Mouse (Mus musculus) embryonic facial prominence, embryonic 11.5 days (tissue): ENCODE results near the gene Sf3a3. TPM values are rescaled to one million over a fixed set of nuclear protein-coding genes. Genes with fewer than 3 reads are reported as not detected.

Experiments used
- ATAC-seq: fragments of 200-750 bp; cut with Nextera tagmentation; replicated peaks from 2 replicates; pipeline ENCODE4 v1.8.0; 2017; ENCODE audit warnings: low read depth; ENCODE audit not compliant: insufficient number of reproducible peaks, low FRiP score, low TSS enrichment
- DNase-seq: peaks from one replicate; pipeline ENCODE4 v3.0.0-alpha.2; 2015; ENCODE audit warnings: low spot score
- H3K27ac ChIP-seq: fragments of 300-500 bp; sonication (generic); replicated peaks from 2 replicates; pipeline ENCODE4 v1.5.1; 2014; ENCODE audit warnings: mild to moderate bottlenecking, low read depth, low read length, control low read depth
- H3K27me3 ChIP-seq: fragments of 300-500 bp; sonication (generic); 2 replicates; pipeline ENCODE4 v1.6.1; 2014; ENCODE audit warnings: mild to moderate bottlenecking, low read length, moderate library complexity, mixed read lengths; ENCODE audit not compliant: control insufficient read depth, insufficient read depth
- H3K36me3 ChIP-seq: fragments of 300-500 bp; sonication (generic); replicated peaks from 2 replicates; pipeline ENCODE4 v1.6.1; 2014; ENCODE audit warnings: low read depth, mild to moderate bottlenecking, low read length, moderate library complexity, mixed read lengths; ENCODE audit not compliant: control insufficient read depth, insufficient read depth
- H3K4me1 ChIP-seq: fragments of 300-500 bp; sonication (generic); 2 replicates; pipeline ENCODE4 v1.6.1; 2014; ENCODE audit warnings: low read length, mixed read lengths; ENCODE audit not compliant: control insufficient read depth, insufficient read depth
- H3K4me2 ChIP-seq: fragments of 300-500 bp; sonication (generic); 2 replicates; pipeline ENCODE4 v1.6.1; 2014; ENCODE audit warnings: low read depth, mild to moderate bottlenecking, control low read depth, low read length, moderate library complexity
- H3K4me3 ChIP-seq: fragments of 300-500 bp; sonication (generic); 2 replicates; pipeline ENCODE4 v1.5.1; 2014; ENCODE audit warnings: low read depth, low read length, control low read depth
- H3K9ac ChIP-seq: fragments of 300-500 bp; sonication (generic); replicated peaks from 2 replicates; pipeline ENCODE4 v1.6.1; 2014; ENCODE audit warnings: mild to moderate bottlenecking, control low read depth, low read length
- H3K9me3 ChIP-seq: fragments of 300-500 bp; sonication (generic); replicated peaks from 2 replicates; pipeline ENCODE4 v1.6.1; 2016; ENCODE audit warnings: mild to moderate bottlenecking, low read length, inconsistent platforms, mixed read lengths; ENCODE audit not compliant: control insufficient read depth
- WGBS: fragments of 180-500 bp; shearing (Covaris S2); extraction: QIAGEN DNeasy Blood & Tissue Kit; methylation state at CpG from one replicate; pipeline ENCODE4 v1.1.7; 2014; 5-methylcytosine and 5-hydroxymethylcytosine counted together
- polyA plus RNA-seq: library from polyadenylated mRNA; unstranded; fragments of >200 nt; fragmentation: Nextera tagmentation; extraction: Ambion mirVana; gene quantifications from 2 replicates; pipeline ENCODE4 v1.2.1, GENCODE M21; 2014

Gene Sf3a3
- polyA plus RNA-seq, 1 experiment from 2014 or later = 236 TPM

DNA sequence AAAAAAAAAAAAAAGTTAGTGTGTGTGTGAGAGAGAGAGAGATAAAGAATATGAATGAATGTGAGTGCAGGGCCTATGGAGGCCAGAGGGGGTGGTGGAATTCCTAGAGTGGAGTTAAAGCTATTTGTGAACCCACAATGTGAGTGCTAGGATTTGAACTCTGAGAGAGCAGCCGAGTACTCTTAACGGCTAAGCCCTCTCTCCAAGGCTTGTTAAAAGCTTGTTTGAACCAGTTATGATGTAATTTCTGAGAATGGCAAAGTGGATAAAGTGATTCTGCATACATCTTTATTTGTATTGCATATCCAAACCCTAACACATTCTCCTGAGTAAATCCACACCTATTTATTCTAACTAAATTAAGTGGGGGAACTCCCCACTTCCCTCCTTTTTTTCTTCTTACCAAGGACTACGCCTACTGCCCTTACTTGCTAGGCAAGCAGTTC, 22.1 kb upstream of the Sf3a3 start:
- H3K9ac ChIP-seq = peak overlapping the region; percentile 65
- DNase-seq = no peak
- 81% methylated on average over 3 of the region's 3 CpGs for WGBS
- H3K27ac ChIP-seq = no peak overlapping the region
- H3K36me3 ChIP-seq = no peaks in the 10 kb centered on the region
- H3K4me1 ChIP-seq = peaks cover 3% of the 10 kb centered on the region
- H3K4me3 ChIP-seq = peak overlapping the region; percentile 63
- ATAC-seq = no peak
- H3K27me3 ChIP-seq = peaks cover 3% of the 10 kb centered on the region; the same call in 1 of the 2 replicates
- peak overlapping the region; percentile 56 for H3K4me2 ChIP-seq
- no peaks in the 10 kb centered on the region for H3K9me3 ChIP-seq

DNA sequence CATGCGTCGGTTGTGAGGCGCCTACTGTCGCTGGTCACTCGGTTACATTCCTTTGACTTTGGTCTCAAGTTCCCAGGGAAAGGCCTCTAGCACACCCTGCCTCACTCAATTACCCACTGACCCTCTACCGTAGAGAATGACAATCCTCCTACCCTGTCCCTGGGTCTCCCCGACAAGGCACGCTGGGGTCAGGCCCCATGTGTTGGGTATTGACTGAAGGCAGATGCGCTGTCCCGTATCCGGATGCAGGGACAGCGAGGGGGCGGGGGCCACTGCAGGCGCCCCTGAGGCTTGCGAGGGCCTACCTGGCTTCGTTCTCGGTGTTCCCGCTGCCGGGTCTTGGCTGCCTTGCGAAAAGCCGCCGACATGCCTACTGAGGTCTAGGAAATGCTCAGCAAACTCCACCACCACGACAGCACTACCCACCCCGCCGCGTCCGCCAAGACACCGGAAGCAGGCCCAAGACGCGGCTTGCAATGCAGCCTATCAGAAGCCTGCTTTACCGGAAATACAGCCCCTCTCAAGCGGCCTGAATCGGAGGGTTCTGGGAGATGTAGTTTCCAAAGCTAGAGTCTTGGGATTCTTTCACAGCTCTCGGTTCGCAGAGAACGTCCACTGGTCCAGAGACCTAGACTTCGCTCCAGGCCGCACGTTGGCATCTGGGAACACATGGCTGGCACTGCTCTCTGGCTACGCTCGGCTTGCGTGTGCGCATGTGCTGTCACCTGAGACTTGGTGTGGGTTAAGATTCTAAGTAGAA, 21.3 kb upstream of the Sf3a3 start, which contains the start of gene Utp11:
Utp11 (minus strand) TSS at position 466 of the 760 bp plus-strand sequence.
- DNase-seq (peak; percentile 96), ATAC-seq (peak; percentile 92)
- H3K4me2 ChIP-seq = peak within 1 kb of the TSS; percentile 56
- H3K9ac ChIP-seq = peak within 1 kb of the TSS; percentile 65
- WGBS = under 1% methylated on average over 43 of the region's 43 CpGs
- H3K27ac ChIP-seq = peak within 1 kb of the TSS; percentile 2; the same call in 1 of the 2 replicates
- H3K4me1 ChIP-seq = peaks cover 3% of the 10 kb centered on the region
- H3K4me3 ChIP-seq = peak within 1 kb of the TSS; percentile 63
- no peaks in the 10 kb centered on the region for H3K36me3 ChIP-seq
- H3K27me3 ChIP-seq = peaks cover 3% of the 10 kb centered on the region; the same call in 1 of the 2 replicates
- no peaks in the 10 kb centered on the region for H3K9me3 ChIP-seq

GRCm38 (mm10) chr4:124694572-124694971, 20.0 kb upstream of the Sf3a3 start:
- peaks cover 3% of the 10 kb centered on the region; the same call in 1 of the 2 replicates for H3K27me3 ChIP-seq
- no peak for ATAC-seq
- no peak for DNase-seq
- H3K27ac ChIP-seq = no peak overlapping the region
- no peak overlapping the region for H3K9ac ChIP-seq
- no peaks in the 10 kb centered on the region for H3K9me3 ChIP-seq
- peaks cover 3% of the 10 kb centered on the region for H3K4me1 ChIP-seq
- no peak overlapping the region for H3K4me3 ChIP-seq
- no peak overlapping the region for H3K4me2 ChIP-seq
- 89% methylated on average over 2 of the region's 2 CpGs for WGBS
- no peaks in the 10 kb centered on the region for H3K36me3 ChIP-seq

DNA sequence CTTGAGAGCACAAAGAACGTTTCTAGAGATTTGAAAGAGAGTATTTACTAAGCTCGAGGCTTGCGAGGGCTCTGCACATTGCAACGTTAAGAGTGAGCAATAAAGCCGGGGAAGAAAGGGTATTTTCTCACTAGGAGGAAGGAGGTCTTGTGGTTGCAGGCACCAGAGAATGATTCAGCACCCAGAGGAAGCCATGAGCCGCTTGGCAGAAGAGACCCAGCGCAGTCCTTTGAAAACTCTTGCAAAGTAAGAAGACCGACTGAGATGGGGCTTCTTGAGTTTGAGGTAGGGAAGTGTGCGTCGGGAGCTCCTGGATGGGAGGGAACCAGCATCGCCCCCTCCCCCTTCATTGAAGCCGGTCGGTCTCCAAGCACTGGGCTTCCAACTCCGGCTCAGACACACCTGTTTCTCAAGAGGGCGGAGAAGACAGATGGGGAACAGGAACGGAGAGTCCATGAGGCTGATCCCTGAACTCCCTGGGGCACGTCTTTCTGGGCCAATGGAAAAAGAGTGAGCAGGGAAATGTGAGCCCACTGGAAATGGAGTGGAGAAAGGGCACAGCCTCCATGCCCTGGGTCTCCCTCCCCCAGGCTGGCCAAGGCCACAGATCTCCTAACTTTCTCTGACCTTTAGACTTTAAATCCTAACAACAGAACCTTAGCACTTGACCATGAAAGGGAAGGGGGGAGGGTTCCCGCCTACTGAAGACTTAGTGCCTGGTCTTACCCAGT, 18.6 kb upstream of the Sf3a3 start:
- H3K4me1 ChIP-seq = peaks cover 3% of the 10 kb centered on the region
- H3K4me2 ChIP-seq = no peak overlapping the region
- DNase-seq (no peak), ATAC-seq (no peak)
- H3K9me3 ChIP-seq = no peaks in the 10 kb centered on the region
- H3K9ac ChIP-seq = peak overlapping the region; percentile 3; the same call in 1 of the 2 replicates
- H3K27me3 ChIP-seq = peaks cover 3% of the 10 kb centered on the region; the same call in 1 of the 2 replicates
- H3K27ac ChIP-seq = no peak overlapping the region
- WGBS = 14% methylated on average over 18 of the region's 18 CpGs
- H3K36me3 ChIP-seq = no peaks in the 10 kb centered on the region
- H3K4me3 ChIP-seq = no peak overlapping the region

DNA sequence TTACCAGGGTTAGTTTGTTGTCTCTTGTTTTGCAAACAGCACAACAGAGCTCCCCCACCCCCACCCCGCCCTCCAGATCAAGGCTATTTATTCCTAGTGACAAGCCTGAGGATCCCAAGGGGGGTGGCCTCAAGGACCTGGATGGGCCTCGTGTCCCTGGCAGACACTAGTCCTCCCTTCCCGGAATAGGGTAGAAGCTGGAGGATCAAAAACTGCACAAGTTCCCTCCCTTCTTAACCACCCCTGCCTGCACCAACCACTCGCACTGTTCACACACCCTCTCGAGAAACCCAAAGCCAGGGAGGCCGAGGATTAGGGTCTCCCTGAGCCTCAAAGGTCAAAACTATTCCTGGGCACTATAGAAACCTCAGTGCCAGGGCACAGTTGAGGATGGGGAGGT, 14.8 kb upstream of the Sf3a3 start:
- Histone ChIP-seq H3K4me2 (peak overlapping the region; percentile 84), H3K4me1 (peaks cover 21% of the 10 kb centered on the region), H3K36me3 (no peaks in the 10 kb centered on the region), H3K27ac (peak overlapping the region; percentile 89), H3K9me3 (no peaks in the 10 kb centered on the region), H3K4me3 (no peak overlapping the region), H3K27me3 (peaks cover 3% of the 10 kb centered on the region; the same call in 1 of the 2 replicates), H3K9ac (peak overlapping the region; percentile 89; the same call in 1 of the 2 replicates)
- WGBS = 6% methylated on average over 6 of the region's 6 CpGs
- DNase-seq (no peak), ATAC-seq (no peak)

DNA sequence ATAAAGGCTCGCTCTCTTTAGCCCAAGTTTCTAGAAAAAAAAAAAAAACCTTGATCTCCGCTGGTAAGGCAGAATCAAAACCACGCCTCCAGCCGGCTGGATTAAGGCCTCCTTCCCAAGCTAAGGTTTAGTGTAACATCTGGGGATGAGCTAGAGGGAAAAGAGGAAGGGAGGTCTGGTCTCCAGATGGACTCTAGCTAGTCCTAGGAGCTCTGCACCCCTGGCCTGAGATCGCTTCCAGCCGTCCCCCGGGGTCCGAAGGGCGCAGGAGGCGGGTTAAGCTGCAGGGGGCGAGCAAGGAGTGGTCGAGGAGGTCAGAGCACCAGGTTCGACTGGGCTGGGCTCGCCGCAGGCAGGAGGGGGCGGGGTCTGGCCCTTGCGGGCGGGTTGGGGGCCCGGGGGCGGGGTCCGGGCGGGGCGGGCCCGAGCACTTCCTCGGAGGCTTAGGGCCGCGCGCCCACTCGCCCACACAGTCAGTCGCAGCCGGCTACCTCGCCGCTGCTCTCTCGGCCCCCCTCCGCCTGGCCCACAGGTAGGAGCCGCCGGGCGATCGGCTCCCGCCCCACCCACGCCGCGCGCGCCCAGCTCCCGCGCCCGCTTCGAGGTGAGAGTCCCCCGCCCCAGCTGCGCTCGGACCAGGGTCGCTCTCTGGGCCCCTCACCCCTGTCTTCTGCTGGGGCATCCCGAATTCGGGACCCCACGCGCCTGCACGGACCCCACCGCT, 14.2 kb upstream of the Sf3a3 start, which contains the start of gene Fhl3:
Fhl3 (plus strand) TSS at position 454 of the 724 bp plus-strand sequence.
- H3K36me3 ChIP-seq = no peaks in the 10 kb centered on the region
- DNase-seq = peak; percentile 90
- peaks cover 3% of the 10 kb centered on the region; the same call in 1 of the 2 replicates for H3K27me3 ChIP-seq
- H3K27ac ChIP-seq = peak within 1 kb of the TSS; percentile 89
- H3K4me3 ChIP-seq = peak within 1 kb of the TSS; percentile 82
- peak within 1 kb of the TSS; percentile 89 for H3K9ac ChIP-seq
- 0% methylated on average over 37 of the region's 59 CpGs for WGBS
- peak within 1 kb of the TSS; percentile 84 for H3K4me2 ChIP-seq
- peaks cover 26% of the 10 kb centered on the region for H3K4me1 ChIP-seq
- H3K9me3 ChIP-seq = no peaks in the 10 kb centered on the region
- ATAC-seq = peak; percentile 79

GRCm38 (mm10) chr4:124701052-124701845, 13.3 kb upstream of the Sf3a3 start:
- DNase-seq (peak; percentile 58), ATAC-seq (no peak; the same call in 1 of the 2 replicates)
- under 1% methylated on average over 22 of the region's 22 CpGs for WGBS
- H3K4me2 ChIP-seq = peak overlapping the region; percentile 84
- H3K9ac ChIP-seq = peak overlapping the region; percentile 89
- H3K27ac ChIP-seq = peak overlapping the region; percentile 89
- H3K4me3 ChIP-seq = peak overlapping the region; percentile 82
- H3K36me3 ChIP-seq = peaks cover 6% of the 10 kb centered on the region
- H3K9me3 ChIP-seq = no peaks in the 10 kb centered on the region
- H3K27me3 ChIP-seq = no peaks in the 10 kb centered on the region
- H3K4me1 ChIP-seq = peaks cover 27% of the 10 kb centered on the region
